Mouse (Mus musculus) stomach, embryonic 16.5 days (tissue): ENCODE measurements around the gene Col18a1. TPM values are rescaled to one million over a fixed set of nuclear protein-coding genes. Genes with fewer than 3 reads are reported as not detected.

Experiments used
- ATAC-seq: fragments of 200-750 bp; cut with Nextera tagmentation; 2 replicates; pipeline ENCODE4 v1.8.0; 2017; ENCODE audit warnings: moderate number of reproducible peaks, moderate TSS enrichment; ENCODE audit not compliant: insufficient read depth, low FRiP score
- H3K27ac ChIP-seq: fragments of 300-500 bp; sonication (generic); 2 replicates; pipeline ENCODE4 v1.5.1; 2014; ENCODE audit warnings: low read length
- H3K27me3 ChIP-seq: fragments of 300-500 bp; sonication (generic); 2 replicates; pipeline ENCODE4 v1.6.1; 2014; ENCODE audit warnings: low read length, control low read depth, mixed read lengths; ENCODE audit not compliant: control insufficient read depth, insufficient read depth
- H3K36me3 ChIP-seq: fragments of 300-500 bp; sonication (generic); 2 replicates; pipeline ENCODE4 v1.6.1; 2014; ENCODE audit warnings: low read length; ENCODE audit not compliant: control insufficient read depth, insufficient read depth
- H3K4me1 ChIP-seq: fragments of 300-500 bp; sonication (generic); 2 replicates; pipeline ENCODE4 v1.6.1; 2014; ENCODE audit warnings: low read length, control low read depth, mixed read lengths; ENCODE audit not compliant: control insufficient read depth, insufficient read depth
- H3K4me2 ChIP-seq: fragments of 300-500 bp; sonication (generic); 2 replicates; pipeline ENCODE4 v1.6.1; 2014; ENCODE audit warnings: low read depth, low read length, mixed read lengths
- H3K4me3 ChIP-seq: fragments of 300-500 bp; sonication (generic); replicated peaks from 2 replicates; pipeline ENCODE4 v1.5.1; 2014; ENCODE audit warnings: mild to moderate bottlenecking, low read length
- H3K9ac ChIP-seq: fragments of 300-500 bp; sonication (generic); 2 replicates; pipeline ENCODE4 v1.6.1; 2014; ENCODE audit warnings: low read length
- H3K9me3 ChIP-seq: fragments of 300-500 bp; sonication (generic); replicated peaks from 2 replicates; pipeline ENCODE4 v1.6.1; 2016; ENCODE audit warnings: low read length, control low read depth; ENCODE audit not compliant: control insufficient read depth
- WGBS: fragments of 180-500 bp; shearing (Covaris S2); extraction: QIAGEN DNeasy Blood & Tissue Kit; methylation state at CpG from one replicate; pipeline ENCODE4 v1.1.7; 2014; 5-methylcytosine and 5-hydroxymethylcytosine counted together
- polyA plus RNA-seq: library from polyadenylated mRNA; unstranded; fragments of >200 nt; fragmentation: Nextera tagmentation; extraction: Ambion mirVana; gene quantifications from 2 replicates; pipeline ENCODE4 v1.2.1, GENCODE M21; 2015

Gene Col18a1
- polyA plus RNA-seq, 1 experiment from 2014 or later: 82.2 TPM

DNA sequence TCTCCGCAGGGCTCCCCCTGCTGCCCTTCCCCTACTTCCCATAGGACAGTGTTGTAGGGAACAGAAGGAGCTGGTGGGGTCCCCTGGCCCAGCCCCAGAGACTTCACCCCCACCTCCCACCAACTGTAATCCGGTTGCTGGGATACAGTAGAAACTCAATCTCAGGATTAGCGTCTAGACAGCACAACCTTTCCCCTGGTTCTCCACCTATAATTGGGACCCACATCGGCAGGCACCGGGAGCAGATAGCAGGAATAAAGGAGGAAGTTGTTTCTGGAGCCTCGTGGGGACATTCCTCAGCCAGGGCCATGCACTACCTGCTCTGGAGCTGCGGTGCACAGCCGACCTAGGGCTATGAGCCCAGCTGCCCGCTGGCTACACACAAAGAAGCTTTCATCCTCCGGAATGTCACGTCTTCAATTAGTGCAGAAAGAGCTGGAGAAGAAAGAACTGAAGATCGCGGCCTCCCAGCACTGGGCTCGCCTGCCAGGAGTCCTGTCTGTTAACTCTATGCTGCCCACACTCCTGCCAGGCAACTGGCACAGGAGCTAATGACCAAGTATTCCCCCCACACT, 15.3 kb downstream of the Col18a1 start:
- WGBS: 17% methylated on average over 14 of the region's 14 CpGs
- Histone ChIP-seq H3K27me3 (no peaks in the 10 kb centered on the region), H3K4me1 (peaks cover 23% of the 10 kb centered on the region), H3K9ac (peak overlapping the region; percentile 34), H3K36me3 (no peaks in the 10 kb centered on the region), H3K4me2 (0 out of 2 replicates have a peak overlapping the region, but pooled peaks have one; percentile 19), H3K27ac (peak overlapping the region; percentile 56), H3K9me3 (no peaks in the 10 kb centered on the region), H3K4me3 (no peak overlapping the region)
- no peak; the same call in 1 of the 2 replicates for ATAC-seq

DNA sequence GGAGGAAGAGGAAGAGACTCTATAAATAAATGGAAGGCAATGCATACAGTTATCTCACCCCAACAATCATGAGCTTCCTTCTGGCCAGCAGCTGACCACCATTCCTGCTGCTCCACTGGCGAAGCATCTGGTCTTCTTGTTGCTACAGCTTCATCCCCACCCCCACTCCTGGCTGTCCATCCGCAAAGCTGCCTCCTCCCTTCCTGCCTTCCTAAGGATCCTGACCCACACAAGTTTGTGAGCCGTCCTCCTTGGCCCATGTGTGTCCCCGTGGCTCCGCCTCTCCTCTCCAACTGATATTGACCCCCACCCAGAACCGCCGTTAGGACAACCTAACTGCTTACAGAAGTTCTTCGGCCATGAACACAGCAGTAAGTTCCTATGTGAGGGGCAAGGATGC, 16.3 kb downstream of the Col18a1 start:
- Histone ChIP-seq H3K9ac (no peak overlapping the region; the same call in 1 of the 2 replicates), H3K36me3 (no peaks in the 10 kb centered on the region), H3K4me1 (peaks cover 23% of the 10 kb centered on the region), H3K27ac (no peak overlapping the region), H3K4me2 (no peak overlapping the region), H3K4me3 (no peak overlapping the region), H3K9me3 (no peaks in the 10 kb centered on the region), H3K27me3 (no peaks in the 10 kb centered on the region)
- WGBS: 47% methylated on average over 8 of the region's 8 CpGs
- no peak for ATAC-seq

DNA sequence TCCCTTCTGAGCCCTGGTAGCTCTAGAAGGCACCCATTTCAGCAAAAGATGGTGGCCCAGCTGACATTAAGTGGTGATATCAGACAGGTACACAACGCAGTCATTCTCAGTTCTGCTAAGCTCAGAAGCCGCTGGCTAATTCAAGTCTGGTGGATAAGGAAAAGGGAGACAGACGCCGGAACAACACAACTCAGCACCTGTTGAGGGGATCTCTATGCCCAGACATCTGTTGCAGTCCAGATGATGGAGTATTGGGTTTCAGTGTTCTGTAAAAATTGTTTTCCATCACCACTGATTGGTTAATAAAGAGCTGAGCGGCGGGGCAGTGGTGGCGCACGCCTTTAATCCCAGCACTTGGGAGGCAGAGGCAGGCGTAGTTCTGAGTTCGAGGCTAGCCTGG, 18.8 kb downstream of the Col18a1 start:
- H3K4me1 ChIP-seq: peaks cover 23% of the 10 kb centered on the region
- no peak overlapping the region for H3K4me3 ChIP-seq
- ATAC-seq: no peak
- no peak overlapping the region for H3K9ac ChIP-seq
- no peaks in the 10 kb centered on the region for H3K27me3 ChIP-seq
- no peaks in the 10 kb centered on the region for H3K9me3 ChIP-seq
- H3K4me2 ChIP-seq: no peak overlapping the region
- no peaks in the 10 kb centered on the region for H3K36me3 ChIP-seq
- WGBS: 87% methylated on average over 10 of the region's 10 CpGs
- no peak overlapping the region for H3K27ac ChIP-seq

- WGBS: 57% methylated on average over 4 of the region's 4 CpGs
- H3K4me3 ChIP-seq: no peak overlapping the region
- H3K9ac ChIP-seq: no peak overlapping the region
- no peak overlapping the region for H3K4me2 ChIP-seq
- no peaks in the 10 kb centered on the region for H3K27me3 ChIP-seq
- no peak for ATAC-seq
- H3K9me3 ChIP-seq: no peaks in the 10 kb centered on the region
- peaks cover 21% of the 10 kb centered on the region for H3K4me1 ChIP-seq
- H3K27ac ChIP-seq: no peak overlapping the region
- no peaks in the 10 kb centered on the region for H3K36me3 ChIP-seq
These were observed 19.4 kb downstream of the Col18a1 start for GRCm38 (mm10) chr10:77146901-77147463.

DNA sequence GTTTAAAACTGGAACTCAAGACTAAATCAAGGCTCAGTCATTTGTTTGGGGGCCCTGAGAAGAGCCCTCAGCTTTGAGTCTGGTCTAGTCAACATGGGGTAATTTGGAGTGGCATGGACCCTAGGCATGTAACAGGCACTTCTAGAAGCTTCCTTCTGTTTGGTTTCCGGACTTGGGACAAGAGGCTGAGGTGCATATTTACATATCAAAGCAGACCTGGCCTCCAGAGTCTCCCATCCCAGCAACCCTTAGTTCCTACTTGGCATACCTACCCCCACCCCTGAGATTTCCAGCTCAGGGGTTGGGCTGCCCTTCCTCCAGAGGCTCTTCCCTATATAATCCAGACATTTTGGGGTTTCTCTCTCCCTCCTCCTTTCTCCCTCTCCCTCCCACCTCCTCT, 20.4 kb downstream of the Col18a1 start:
- WGBS: 68% methylated on average over 1 of the region's 1 CpGs
- no peaks in the 10 kb centered on the region for H3K36me3 ChIP-seq
- no peaks in the 10 kb centered on the region for H3K9me3 ChIP-seq
- H3K4me1 ChIP-seq: peaks cover 11% of the 10 kb centered on the region
- H3K27me3 ChIP-seq: no peaks in the 10 kb centered on the region
- H3K9ac ChIP-seq: no peak overlapping the region
- no peak for ATAC-seq
- H3K27ac ChIP-seq: no peak overlapping the region
- no peak overlapping the region for H3K4me3 ChIP-seq
- no peak overlapping the region for H3K4me2 ChIP-seq

- 94% methylated on average over 2 of the region's 2 CpGs for WGBS
- no peak overlapping the region for H3K9ac ChIP-seq
- no peak overlapping the region for H3K27ac ChIP-seq
- no peaks in the 10 kb centered on the region for H3K36me3 ChIP-seq
- H3K9me3 ChIP-seq: no peaks in the 10 kb centered on the region
- ATAC-seq: no peak
- H3K4me3 ChIP-seq: no peak overlapping the region
- 0 out of 2 replicates have a peak, but pooled peaks cover 4% of the 10 kb centered on the region for H3K4me1 ChIP-seq
- no peak overlapping the region for H3K4me2 ChIP-seq
- H3K27me3 ChIP-seq: no peaks in the 10 kb centered on the region
These were observed 22.0 kb downstream of the Col18a1 start for GRCm38 (mm10) chr10:77144372-77144771.

GRCm38 (mm10) chr10:77142328-77142727, 24.0 kb downstream of the Col18a1 start:
- Histone ChIP-seq H3K27ac (no peak overlapping the region), H3K27me3 (no peaks in the 10 kb centered on the region), H3K36me3 (no peaks in the 10 kb centered on the region), H3K4me1 (0 out of 2 replicates have a peak, but pooled peaks cover 4% of the 10 kb centered on the region), H3K4me3 (no peak overlapping the region), H3K4me2 (no peak overlapping the region), H3K9me3 (no peaks in the 10 kb centered on the region), H3K9ac (no peak overlapping the region; the same call in 1 of the 2 replicates)
- peak; percentile 82; the same call in 1 of the 2 replicates for ATAC-seq
- 54% methylated on average over 2 of the region's 2 CpGs for WGBS

- Histone ChIP-seq H3K27ac (no peak overlapping the region), H3K4me1 (peaks cover 9% of the 10 kb centered on the region), H3K9ac (no peak overlapping the region), H3K4me2 (no peak overlapping the region), H3K27me3 (no peaks in the 10 kb centered on the region), H3K9me3 (no peaks in the 10 kb centered on the region), H3K36me3 (no peaks in the 10 kb centered on the region), H3K4me3 (no peak overlapping the region)
- ATAC-seq: no peak
These were observed 28.0 kb downstream of the Col18a1 start for GRCm38 (mm10) chr10:77138304-77138703.

GRCm38 (mm10) chr10:77136205-77136604, 30.1 kb downstream of the Col18a1 start:
- Histone ChIP-seq H3K4me2 (no peak overlapping the region), H3K9ac (no peak overlapping the region), H3K4me1 (peaks cover 27% of the 10 kb centered on the region), H3K4me3 (no peak overlapping the region), H3K36me3 (no peaks in the 10 kb centered on the region), H3K27ac (no peak overlapping the region), H3K9me3 (no peaks in the 10 kb centered on the region), H3K27me3 (no peaks in the 10 kb centered on the region)
- no peak for ATAC-seq
- 81% methylated on average over 6 of the region's 6 CpGs for WGBS
